Mouse (Mus musculus) G1E (cell line): ENCODE data around the gene Cyp26b1.

Experiments used
- CTCF ChIP-seq: IDR thresholded peaks from 2 replicates; pipeline ENCODE4 v1.5.1; 2012; ENCODE audit warnings: low read depth, low read length, inconsistent platforms, mixed read lengths
- GATA1 ChIP-seq: IDR thresholded peaks from 2 replicates; pipeline ENCODE4 v1.6.1; 2012; ENCODE audit warnings: borderline replicate concordance, low read length, inconsistent platforms, mixed read lengths
- POLR2AphosphoS5 ChIP-seq: IDR thresholded peaks from 2 replicates; pipeline ENCODE4 v1.6.1; 2012; ENCODE audit warnings: low read depth, low read length, inconsistent platforms; ENCODE audit not compliant: insufficient replicate concordance
- TAL1 ChIP-seq: conservative IDR thresholded peaks from 2 replicates; pipeline ENCODE4 v1.6.1; 2012; ENCODE audit warnings: low read depth, low read length, inconsistent platforms, mixed read lengths

GRCm38 (mm10) chr6:84640324-84641061 lies 46.8 kb upstream of the Cyp26b1 start:
- TF ChIP-seq POLR2AphosphoS5 = no peak
- no peak for TF ChIP-seq CTCF
- TF ChIP-seq GATA1 = no peak
- TF ChIP-seq TAL1 = no peak
